Mouse (Mus musculus) liver, adult 2 months (tissue): Measurements from ENCODE around the gene Vgll3. TPM values are rescaled to one million over a fixed set of nuclear protein-coding genes. Genes with fewer than 3 reads are reported as not detected.

Source experiments
- DNase-seq: peaks from one replicate; pipeline ENCODE4 v3.0.0-alpha.2; 2011; ENCODE audit warnings: low read depth, low spot score; ENCODE audit errors: extremely low read depth
- H3K27ac ChIP-seq: fragments of 200-500 bp; replicated peaks from 2 replicates; pipeline ENCODE4 v1.5.1; 2012; ENCODE audit warnings: low read depth, mild to moderate bottlenecking, control low read depth, inconsistent platforms, low read length; ENCODE audit not compliant: insufficient read depth
- H3K27me3 ChIP-seq: fragments of 200-500 bp; 2 replicates; pipeline ENCODE4 v1.6.1; 2012; ENCODE audit warnings: mild to moderate bottlenecking, moderate library complexity, low read length, inconsistent platforms; ENCODE audit not compliant: control insufficient read depth, insufficient read depth
- H3K36me3 ChIP-seq: fragments of 200-500 bp; 2 replicates; pipeline ENCODE4 v1.6.1; 2012; ENCODE audit warnings: low read length, inconsistent platforms; ENCODE audit not compliant: control insufficient read depth, insufficient read depth
- H3K4me1 ChIP-seq: fragments of 200-500 bp; 2 replicates; pipeline ENCODE4 v1.6.1; 2011; ENCODE audit warnings: low read length; ENCODE audit not compliant: control insufficient read depth, insufficient read depth
- H3K4me3 ChIP-seq: fragments of 200-500 bp; 2 replicates; pipeline ENCODE4 v1.5.1; 2011; ENCODE audit warnings: low read depth, mild to moderate bottlenecking, control low read depth, low read length, moderate library complexity; ENCODE audit not compliant: insufficient read depth
- H3K79me2 ChIP-seq: fragments of 200-500 bp; 2 replicates; pipeline ENCODE4 v1.6.1; 2012; ENCODE audit warnings: inconsistent platforms, mild to moderate bottlenecking, low read length, moderate library complexity; ENCODE audit not compliant: control insufficient read depth, insufficient read depth
- H3K9ac ChIP-seq: fragments of 200-500 bp; 2 replicates; pipeline ENCODE4 v1.6.1; 2012; ENCODE audit warnings: low read depth, mild to moderate bottlenecking, control low read depth, inconsistent platforms, low read length
- CTCF ChIP-seq: fragments of 200-500 bp; IDR thresholded peaks from 2 replicates; pipeline ENCODE4 v1.5.1; 2011; ENCODE audit warnings: low read depth, low read length, control low read depth
- POLR2A ChIP-seq: fragments of 200-500 bp; IDR thresholded peaks from 2 replicates; pipeline ENCODE4 v1.6.1; 2011; ENCODE audit warnings: low read length, control low read depth; ENCODE audit not compliant: insufficient read depth; ENCODE audit errors: extremely low read depth
- WGBS: fragments of 180-500 bp; shearing (Covaris S2); methylation state at CpG from one replicate; pipeline ENCODE4 v1.1.7; 2018; 5-methylcytosine and 5-hydroxymethylcytosine counted together
- polyA plus RNA-seq: library from polyadenylated mRNA; depleted of rRNA; stranded (reverse); fragments of >200 nt; gene quantifications from 2 replicates; pipeline ENCODE4 v1.2.3, GENCODE M21; 2012; rRNA removed
- total RNA-seq: library from RNA; depleted of rRNA; stranded (reverse); fragments of >200 nt; gene quantifications from 2 replicates; pipeline ENCODE4 v1.2.3, GENCODE M21; 2014; rRNA removed

The Vgll3 gene
- total RNA-seq, result 0.13 and 0.28 TPM in 2 replicates
- 0.33 and 0.41 TPM in 2 replicates for polyA plus RNA-seq

DNA sequence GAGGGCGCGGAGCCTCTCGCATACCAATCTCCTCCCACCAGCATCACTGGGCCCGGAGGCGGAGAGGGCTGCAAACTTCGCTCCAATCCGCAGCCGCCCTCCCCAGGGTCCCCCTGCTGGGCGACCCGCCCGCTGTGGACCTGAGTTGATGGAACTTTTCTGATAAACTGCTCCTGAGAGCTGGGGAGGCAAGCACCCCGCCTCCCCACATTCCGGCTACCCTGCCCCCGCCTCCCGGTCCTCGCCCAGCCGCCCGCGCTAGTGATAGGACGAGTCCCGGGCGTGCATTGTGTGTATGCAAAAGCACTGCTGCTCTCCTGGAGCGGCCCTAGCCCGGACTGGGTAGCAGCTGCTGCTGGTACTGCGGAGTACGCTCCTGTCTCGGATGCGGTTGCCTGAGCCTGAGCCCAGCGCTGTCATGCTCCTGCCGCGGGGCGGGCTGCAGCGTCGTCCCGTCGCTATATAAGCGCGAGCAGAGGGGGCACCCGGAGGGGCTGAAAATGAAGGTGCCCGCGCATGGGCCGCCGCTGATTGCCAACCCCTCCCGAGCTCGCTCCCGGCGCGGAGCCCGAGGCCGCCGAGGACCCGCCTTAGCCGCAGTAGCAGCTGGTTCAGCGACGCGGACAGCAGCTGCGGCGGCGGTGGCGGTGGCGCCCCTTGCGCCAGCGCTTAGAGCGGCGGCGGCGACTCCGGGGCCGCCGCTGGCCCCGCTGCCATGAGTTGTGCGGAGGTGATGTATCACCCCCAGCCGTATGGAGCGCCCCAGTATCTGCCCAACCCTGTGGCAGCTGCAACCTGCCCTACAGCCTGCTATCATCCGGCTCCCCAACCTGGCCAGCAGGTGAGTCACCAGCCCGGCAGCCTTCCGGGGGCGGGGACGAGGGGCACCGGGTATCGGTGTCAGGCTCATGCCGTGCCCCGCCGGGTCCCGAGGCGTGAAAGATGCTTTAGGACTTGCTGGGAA, at the start of gene Vgll3:
TSS of gene Vgll3 (plus strand) at position 340 of the 964 bp plus-strand sequence.
- no peak for TF ChIP-seq POLR2A
- no peak; the same call in 1 of the 2 replicates for TF ChIP-seq CTCF
- Histone ChIP-seq H3K27ac (no peak within 1 kb of the TSS), H3K9ac (peak within 1 kb of the TSS; percentile 21; the same call in 1 of the 2 replicates), H3K27me3 (peaks cover 2% of the 10 kb centered on the region; the same call in 1 of the 2 replicates), H3K79me2 (no peaks in the 10 kb centered on the region), H3K4me1 (no peaks in the 10 kb centered on the region), H3K4me3 (peak within 1 kb of the TSS; percentile 52), H3K36me3 (no peaks in the 10 kb centered on the region)
- 1% methylated on average over 86 of the region's 86 CpGs for WGBS
- DNase-seq, result peak; percentile 17

- no peaks in the 10 kb centered on the region for H3K36me3 ChIP-seq
- no peak overlapping the region for H3K4me3 ChIP-seq
- no peak for TF ChIP-seq CTCF
- no peak for TF ChIP-seq POLR2A
- no peak for DNase-seq
- no peak overlapping the region for H3K9ac ChIP-seq
- no peaks in the 10 kb centered on the region for H3K27me3 ChIP-seq
- H3K4me1 ChIP-seq, result no peaks in the 10 kb centered on the region
- H3K27ac ChIP-seq, result no peak overlapping the region
- no peaks in the 10 kb centered on the region for H3K79me2 ChIP-seq
These were observed 49.1 kb upstream of the Vgll3 start for GRCm38 (mm10) chr16:65765976-65766375.

DNA sequence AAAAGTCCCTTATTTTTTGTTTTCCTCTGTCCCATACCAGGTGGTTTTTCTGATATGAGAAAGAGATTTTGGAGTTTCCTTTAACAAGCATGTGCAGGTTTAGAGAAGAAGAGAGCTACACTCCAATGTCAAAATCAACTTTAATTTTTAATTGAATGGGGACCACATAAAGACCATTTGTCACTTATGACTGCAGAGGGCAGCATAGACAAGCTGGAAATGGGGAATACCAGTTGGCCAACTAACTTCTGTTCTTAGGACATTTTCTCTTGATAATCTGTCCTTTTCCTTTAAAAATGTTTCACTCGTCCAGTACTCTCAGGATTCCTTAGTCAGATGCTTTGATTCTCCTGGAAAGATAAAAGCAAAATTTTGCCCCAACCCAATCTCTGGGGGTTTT, 29.1 kb upstream of the Vgll3 start:
- Histone ChIP-seq H3K27me3 (no peaks in the 10 kb centered on the region), H3K9ac (no peak overlapping the region), H3K4me1 (no peaks in the 10 kb centered on the region), H3K27ac (no peak overlapping the region), H3K79me2 (no peaks in the 10 kb centered on the region), H3K4me3 (no peak overlapping the region), H3K36me3 (no peaks in the 10 kb centered on the region)
- WGBS, result 35% methylated on average over 1 of the region's 1 CpGs
- TF ChIP-seq POLR2A (no peak), CTCF (0 out of 2 replicates have a peak, but pooled peaks have one; percentile 11)
- peak; percentile 34 for DNase-seq

DNA sequence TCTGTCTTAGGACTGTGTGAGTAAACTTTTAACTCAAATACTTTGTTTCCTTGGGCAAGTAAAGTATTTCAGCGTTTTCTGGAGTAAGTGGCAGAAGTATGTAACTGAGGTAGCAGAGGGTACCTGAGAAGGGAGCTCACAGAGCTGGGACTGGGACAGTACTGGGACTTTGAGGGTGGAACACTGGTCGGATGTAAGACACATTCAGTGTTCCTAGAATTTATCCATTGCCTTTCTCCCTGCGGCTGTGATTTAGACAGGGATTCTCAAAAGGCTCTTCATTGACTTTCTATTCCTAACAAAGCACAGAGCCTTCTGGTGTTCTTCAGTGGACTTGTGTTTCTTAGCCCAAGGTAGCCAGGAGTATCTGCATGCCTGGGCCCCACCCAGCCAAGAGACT, 1.0 kb downstream of the Vgll3 start:
- TF ChIP-seq POLR2A (no peak), CTCF (no peak)
- Histone ChIP-seq H3K4me3 (no peak overlapping the region), H3K9ac (no peak overlapping the region), H3K4me1 (no peaks in the 10 kb centered on the region), H3K79me2 (no peaks in the 10 kb centered on the region), H3K27ac (no peak overlapping the region), H3K27me3 (peaks cover 2% of the 10 kb centered on the region; the same call in 1 of the 2 replicates), H3K36me3 (no peaks in the 10 kb centered on the region)
- WGBS, result 41% methylated on average over 3 of the region's 3 CpGs
- no peak for DNase-seq

DNA sequence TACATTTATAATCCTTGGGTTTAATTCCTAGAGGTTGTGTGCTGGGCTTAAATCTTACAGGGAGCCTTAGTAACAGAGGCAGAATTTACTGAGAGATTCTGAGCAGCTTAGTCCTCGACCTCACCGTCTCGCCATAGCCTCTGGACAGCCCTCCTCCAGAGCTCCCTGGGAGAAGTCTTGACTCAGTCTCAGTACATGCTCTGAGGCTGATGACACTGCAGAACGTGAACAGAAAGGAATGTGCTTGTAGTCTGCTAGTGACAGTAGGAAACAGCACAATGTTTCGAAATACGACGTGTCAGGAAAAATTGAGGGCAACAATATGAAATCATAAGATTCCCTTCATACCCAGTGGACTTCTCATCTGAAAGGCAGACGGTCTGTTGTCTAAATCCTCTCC, 3.7 kb downstream of the Vgll3 start:
- WGBS, result 71% methylated on average over 8 of the region's 8 CpGs
- TF ChIP-seq POLR2A (no peak), CTCF (no peak)
- Histone ChIP-seq H3K36me3 (no peaks in the 10 kb centered on the region), H3K4me3 (no peak overlapping the region), H3K9ac (no peak overlapping the region), H3K4me1 (no peaks in the 10 kb centered on the region), H3K27ac (no peak overlapping the region), H3K79me2 (no peaks in the 10 kb centered on the region), H3K27me3 (peaks cover 2% of the 10 kb centered on the region; the same call in 1 of the 2 replicates)
- no peak for DNase-seq
